ENCODE assay signal across 8 mouse cellular contexts in genomic region chr5:120588569-120589094, GRCm38 (mm10). TPM values are rescaled to one million over a fixed set of nuclear protein-coding genes. Genes with fewer than 3 reads are reported as not detected.
A peak's percentile ranks its signal among the peaks of the same experiment; 100 is the strongest.
DNase-seq lines count a peak whose midpoint lies in the region; ATAC-seq and TF ChIP-seq lines count a peak whose summit lies in the region.

Tpcn1 (minus strand) TSS chr5:120588673.
Iqcd (plus strand) TSS chr5:120589016.

- in situ Hi-C loops in Patski (cut with MboI; ENCODE audit: low pct_unique_long_range_greater_than_20kb), result loop anchor here (5.0 kb wide), 1 partner anchor 71 kb away; no protein-coding TSS in a partner anchor

- no peaks in the 10 kb centered on the region for H3K27me3 ChIP-seq in Patski
- H3K27me3 ChIP-seq in hindbrain, embryonic 15.5 days, result no peaks in the 10 kb centered on the region

- peak within 1 kb of the TSS; percentile 93 for H3K4me2 ChIP-seq in hindbrain, embryonic 15.5 days

- no peak for TF ChIP-seq CTCF in Patski (IDR thresholded peaks at IDR 0.05)

- ATAC-seq in Patski, result peak; percentile 93
- ATAC-seq in hindbrain, embryonic 15.5 days (ENCODE audit: low FRiP score, low read depth), result peak; percentile 98

- H3K9ac ChIP-seq in hindbrain, embryonic 15.5 days, result peak within 1 kb of the TSS; percentile 79

- H3K36me3 ChIP-seq in hindbrain, embryonic 15.5 days, result 0 out of 2 replicates have a peak, but pooled peaks cover 5% of the 10 kb centered on the region

- POLR2A ChIA-PET in Patski (lab: Charles Lee), result interaction anchor here (0.8 to 2.9 kb wide), 11 partner anchors 9 to 55 kb away, joined by 3 to 13 read pairs (median 7); no protein-coding TSS in a partner anchor

- CTCF ChIA-PET in Patski (lab: Charles Lee), result interaction anchor here (0.8 to 9.2 kb wide), 4 partner anchors 13 to 461 kb away, joined by 3 to 54 read pairs (median 22); no protein-coding TSS in a partner anchor

- H3K9me3 ChIP-seq in hindbrain, embryonic 15.5 days, result no peaks in the 10 kb centered on the region

- DNase-seq in Patski (ENCODE audit: low read depth, low spot score), result peak; percentile 99
- DNase-seq in cerebellum, postnatal 14 days, result peak; percentile 99 to 100
- peak; percentile 93 to 98 for DNase-seq in frontal cortex, postnatal 25 days (ENCODE audit: low spot score in 2 of 2)
- DNase-seq in left cerebral cortex, adult 11 months (ENCODE audit: low spot score), result peak; percentile 98
- DNase-seq in lung, postnatal 4 days, result peak; percentile 99
- peak; percentile 99 for DNase-seq in retina, postnatal 7 days (ENCODE audit: low read depth, low spot score)
- DNase-seq in urinary bladder, adult 2 months (ENCODE audit: low spot score), result peak; percentile 93

- H3K27ac ChIP-seq in hindbrain, embryonic 15.5 days (replicated peaks), result peak within 1 kb of the TSS; percentile 74

- 0% methylated on average over 35 of the region's 35 CpGs for WGBS in hindbrain, embryonic 15.5 days

- peak within 1 kb of the TSS; percentile 73 for H3K4me3 ChIP-seq in hindbrain, embryonic 15.5 days

- H3K4me1 ChIP-seq in hindbrain, embryonic 15.5 days (replicated peaks), result peaks cover 31% of the 10 kb centered on the region

RNA-seq across cellular contexts. Expression of gene Tpcn1, which starts in this region (rescaled TPM):
- 125 TPM for polyA plus RNA-seq in Patski (2021)
- 18.1 and 19.7 TPM in 2 replicates for polyA plus RNA-seq in hindbrain, embryonic 15.5 days (2015; fragmentation: Nextera tagmentation; extraction: Ambion mirVana)
- 38.6 and 55.0 TPM in 2 replicates for polyA plus RNA-seq in urinary bladder, adult 2 months (2012; rRNA removed)

RNA-seq across cellular contexts. Expression of gene Iqcd, which starts in this region (rescaled TPM):
- polyA plus RNA-seq in Patski (2021), result 10.5 TPM
- 1.6 and 2.3 TPM in 2 replicates for polyA plus RNA-seq in hindbrain, embryonic 15.5 days (2015; fragmentation: Nextera tagmentation; extraction: Ambion mirVana)
- polyA plus RNA-seq in urinary bladder, adult 2 months (2012; rRNA removed), result 1.6 and 1.8 TPM in 2 replicates

Comparison
In these comparisons a context has a peak if more than half of its experiments do, and no peak if none do; other contexts are left out.
1. Peak in every context shown above with its lines: DNase-seq, ATAC-seq, H3K4me3 ChIP-seq and H3K27ac ChIP-seq.